Mouse (Mus musculus) brain, embryonic 18.5 days (tissue): ENCODE results near the gene Hnrnpa3.

Experiments used
- DNase-seq: peaks from one replicate; pipeline ENCODE4 v3.0.0-alpha.2; 2012; ENCODE audit warnings: low read depth, low spot score

Gene Hnrnpa3

DNA sequence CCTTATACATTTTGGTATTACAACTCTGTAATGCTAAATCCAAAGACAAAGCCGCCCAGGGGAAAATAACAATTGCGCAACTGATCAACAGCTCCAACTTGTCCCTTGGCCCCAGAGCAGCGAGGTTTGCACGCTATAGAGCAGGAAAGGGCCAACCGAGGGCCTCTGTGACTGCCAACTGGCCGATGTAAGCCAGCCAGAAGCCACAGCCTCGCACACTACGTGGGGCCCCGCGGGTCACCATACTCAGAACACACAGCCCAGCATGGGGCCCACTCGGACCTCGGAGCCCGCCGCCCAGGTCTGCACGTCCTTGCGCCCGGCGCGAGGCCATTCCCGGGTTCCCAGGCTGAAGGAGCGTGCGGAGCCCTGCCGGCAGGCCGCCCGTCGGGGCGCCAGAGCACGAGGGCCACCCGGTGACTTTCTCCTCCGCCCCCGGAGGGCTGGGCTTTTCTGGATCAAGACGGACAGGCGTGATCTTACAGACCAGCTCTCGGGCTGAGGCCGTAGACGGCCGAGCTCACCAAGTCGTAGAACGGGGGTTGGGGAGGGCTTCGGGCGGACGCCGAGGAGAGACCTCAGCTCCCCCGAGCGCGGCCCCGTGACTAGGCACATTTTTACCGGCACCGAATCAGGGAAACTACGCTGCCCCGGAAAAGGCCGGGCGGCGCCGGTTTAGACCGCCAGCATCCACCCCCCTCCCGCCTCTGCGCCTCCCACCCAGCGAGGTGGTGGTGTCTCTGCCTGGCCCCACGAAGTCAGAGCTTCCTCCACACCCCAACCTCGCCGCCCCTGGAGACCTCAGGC, 44.5 kb downstream of the Hnrnpa3 start:
- peak; percentile 66 for DNase-seq

DNA sequence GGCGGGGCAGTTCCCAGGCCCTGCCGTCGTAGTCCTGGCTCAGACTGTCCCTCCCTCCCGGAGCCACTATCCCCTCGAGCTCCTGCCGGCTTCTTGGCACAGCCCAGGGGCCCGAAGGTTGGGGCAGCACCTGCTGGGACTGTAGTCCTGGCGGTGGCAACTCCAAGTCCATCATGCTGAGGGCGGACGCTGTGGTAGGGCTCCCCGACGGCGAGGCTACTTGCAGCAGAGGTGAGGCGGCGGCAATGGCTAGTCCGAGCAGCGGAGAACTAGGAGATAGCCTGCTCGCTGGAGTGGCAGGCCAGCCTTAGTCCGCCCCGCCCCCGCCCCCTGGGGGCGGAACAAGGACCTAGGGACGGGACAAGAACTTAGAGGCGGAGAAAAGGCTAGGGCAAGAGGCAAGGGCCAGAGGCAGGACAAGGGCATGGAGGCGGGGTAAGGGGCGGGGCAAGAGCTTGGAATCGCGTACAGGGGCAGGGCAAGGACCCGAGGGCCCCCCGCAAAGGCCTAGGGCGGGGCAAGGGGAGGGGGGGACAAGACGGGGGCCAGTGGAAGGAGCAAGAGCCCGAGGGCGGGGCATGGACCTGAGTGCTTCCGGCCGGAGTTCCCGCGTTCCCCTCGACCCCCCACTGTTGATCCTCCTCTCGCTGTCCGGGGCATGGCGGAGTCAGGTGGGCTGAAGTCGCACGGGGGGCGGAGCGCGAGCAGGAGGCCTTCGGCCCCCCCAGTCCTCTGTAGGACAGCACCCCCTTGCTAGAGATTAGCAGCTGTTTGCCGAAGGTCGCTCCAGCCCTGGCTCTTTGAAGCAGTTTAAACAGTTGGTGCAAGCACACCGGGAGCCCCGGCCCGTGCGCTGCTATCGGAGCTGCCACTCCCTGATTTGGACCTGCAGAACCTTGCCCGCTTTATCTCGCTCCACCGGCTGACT, 45.4 kb downstream of the Hnrnpa3 start, which contains the start of gene Nfe2l2:
Gene Nfe2l2, minus strand, starts transcription at position 408 of the 928 bp plus-strand sequence.
- peak; percentile 32 for DNase-seq

DNA sequence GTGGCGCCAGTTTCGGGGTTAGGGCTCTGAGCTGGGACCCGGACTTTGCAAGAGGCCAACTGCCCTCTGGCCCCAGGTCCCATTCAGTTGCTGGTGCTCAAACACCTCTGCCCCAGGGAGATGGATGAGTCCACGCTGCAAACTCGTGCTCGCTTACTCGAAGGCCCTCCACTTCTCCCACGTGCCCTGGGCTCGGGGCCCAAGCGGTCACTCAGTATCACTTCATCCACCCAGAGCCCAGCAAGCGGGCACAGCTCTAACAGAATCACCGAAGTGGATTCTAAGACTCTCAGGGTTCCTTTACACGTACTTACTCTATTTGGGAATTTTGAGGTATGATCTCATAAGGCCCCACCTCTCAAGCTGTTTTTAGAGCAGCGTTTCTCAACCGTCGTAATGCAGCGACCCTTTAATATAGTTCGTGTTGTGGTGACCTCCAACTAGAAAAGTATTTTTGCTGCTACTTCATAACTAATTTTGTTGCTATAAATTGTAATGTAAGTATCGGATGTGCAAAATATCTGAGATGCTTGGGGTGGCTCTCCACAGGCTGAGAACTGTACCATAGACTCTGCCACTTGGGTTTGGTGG, 46.2 kb downstream of the Hnrnpa3 start:
- no peak for DNase-seq

GRCm38 (mm10) chr2:75706435-75706834, 47.4 kb downstream of the Hnrnpa3 start:
- no peak for DNase-seq

- DNase-seq, result no peak
These were observed 48.4 kb downstream of the Hnrnpa3 start for GRCm38 (mm10) chr2:75707420-75707819.

DNA sequence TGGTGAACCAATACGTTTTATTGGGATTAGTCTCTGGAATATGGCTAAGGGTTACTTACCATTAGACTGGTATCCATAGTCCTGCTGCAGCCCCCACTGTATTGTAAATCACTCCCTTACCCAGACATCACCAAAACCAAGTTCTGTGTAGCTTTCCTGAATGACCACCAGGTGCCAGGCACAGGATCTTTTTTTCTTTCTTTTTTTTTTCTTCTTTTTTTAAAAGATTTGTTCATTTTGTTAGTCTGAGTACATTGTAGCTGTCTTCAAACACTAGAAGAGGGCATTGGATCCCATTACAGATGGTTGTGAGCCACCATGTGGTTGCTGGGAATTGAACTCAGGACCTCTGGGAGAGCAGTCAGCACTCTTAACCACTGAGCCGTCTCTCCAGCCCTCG, 54.0 kb downstream of the Hnrnpa3 start:
- DNase-seq, result no peak

DNA sequence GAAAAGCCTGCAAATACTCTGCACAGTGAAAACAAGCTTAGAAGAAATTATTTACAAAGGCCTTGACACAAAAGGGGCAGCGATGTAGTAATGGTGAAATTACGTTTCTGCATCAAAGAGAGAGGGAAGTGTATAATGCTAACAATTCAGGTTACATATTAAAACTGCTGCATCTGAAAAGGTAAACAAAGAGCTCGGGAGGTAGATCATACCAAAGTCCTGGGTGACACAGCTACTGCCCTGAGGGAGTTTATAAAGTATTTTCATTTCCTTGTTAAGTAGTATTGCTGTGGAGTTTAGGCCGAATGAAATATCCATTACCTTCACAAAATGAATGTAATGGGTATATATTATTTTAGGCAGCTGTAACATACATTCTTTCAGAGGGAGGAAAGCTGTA, 55.7 kb downstream of the Hnrnpa3 start:
- no peak for DNase-seq

DNA sequence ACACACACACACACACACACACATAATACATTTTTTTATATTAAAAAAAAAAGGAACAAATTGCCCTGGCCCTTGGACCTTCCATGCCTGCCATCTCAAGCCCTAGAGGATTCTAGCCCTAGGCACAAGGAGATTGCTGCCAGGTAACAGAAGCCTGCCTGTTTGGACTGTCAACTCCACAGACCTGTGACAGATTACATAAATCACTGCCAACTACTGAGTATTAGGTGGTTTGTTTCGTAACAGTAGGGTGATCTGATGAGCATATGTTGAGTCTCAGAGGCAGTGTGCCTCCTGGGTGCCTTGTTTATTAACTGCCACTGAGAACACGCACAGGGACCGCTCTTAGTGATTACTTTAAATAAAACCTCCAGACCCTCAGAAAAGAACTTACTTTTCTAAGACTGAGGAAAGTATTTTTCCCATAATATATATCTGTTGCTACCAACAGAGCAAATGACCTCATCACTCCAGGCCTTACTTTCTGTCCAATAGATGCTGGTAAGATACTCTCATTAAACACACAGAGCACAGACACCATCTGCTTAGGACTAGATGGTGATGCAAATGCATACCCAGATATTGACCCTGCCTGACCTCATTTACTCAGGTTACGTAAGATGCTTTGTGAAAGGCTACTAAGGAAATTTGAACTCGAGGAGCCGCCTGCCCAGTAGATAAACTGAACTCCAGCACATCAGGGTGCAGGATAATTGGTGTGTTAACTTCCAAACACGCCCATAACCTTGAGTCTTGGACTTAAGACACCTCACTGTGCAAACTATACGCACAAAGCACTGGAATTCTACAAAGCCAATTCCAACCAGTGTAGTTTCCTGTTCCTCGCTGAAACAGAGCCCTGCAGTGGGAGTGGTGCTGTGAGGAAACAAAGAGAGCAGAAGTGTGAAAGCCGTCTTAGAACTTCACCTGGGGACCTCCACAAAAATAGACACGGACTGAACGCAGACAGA, 57.3 kb downstream of the Hnrnpa3 start:
- DNase-seq, result no peak
